Mouse (Mus musculus) heart, adult 2 months (tissue): Measurements from ENCODE around the gene Fnbp1. TPM values are rescaled to one million over a fixed set of nuclear protein-coding genes. Genes with fewer than 3 reads are reported as not detected.

Experiments used
- DNase-seq, 2 experiments: peaks; one replicate each; pipeline ENCODE4 v3.0.0; 2021
- H3K27ac ChIP-seq: fragments of 200-600 bp; 2 replicates; pipeline ENCODE4 v1.8.1; 2022
- H3K27me3 ChIP-seq: fragments of 200-500 bp; 2 replicates; pipeline ENCODE4 v1.6.1; 2012; ENCODE audit warnings: mild to moderate bottlenecking, low read length, inconsistent platforms, mixed read lengths; ENCODE audit not compliant: control insufficient read depth, insufficient read depth
- H3K36me3 ChIP-seq: fragments of 200-500 bp; 2 replicates; pipeline ENCODE4 v1.6.1; 2012; ENCODE audit warnings: low read length, inconsistent platforms; ENCODE audit not compliant: control insufficient read depth, insufficient read depth
- H3K4me1 ChIP-seq: fragments of 200-500 bp; 2 replicates; pipeline ENCODE4 v1.6.1; 2011; ENCODE audit warnings: low read length; ENCODE audit not compliant: control insufficient read depth, insufficient read depth
- H3K4me3 ChIP-seq: fragments of 200-600 bp; 2 replicates; pipeline ENCODE4 v1.8.1; 2022
- H3K79me2 ChIP-seq: fragments of 200-500 bp; replicated peaks from 2 replicates; pipeline ENCODE4 v1.6.1; 2012; ENCODE audit warnings: mild to moderate bottlenecking, inconsistent platforms, low read length, moderate library complexity, mixed read lengths; ENCODE audit not compliant: control insufficient read depth, insufficient read depth
- H3K9ac ChIP-seq: fragments of 200-500 bp; 2 replicates; pipeline ENCODE4 v1.6.1; 2012; ENCODE audit warnings: low read depth, mild to moderate bottlenecking, control low read depth, inconsistent platforms, low read length, mixed read lengths
- CTCF ChIP-seq: fragments of 200-600 bp; IDR thresholded peaks from 2 replicates; pipeline ENCODE4 v1.8.1; 2022; ENCODE audit warnings: antibody characterized with exemption, mild to moderate bottlenecking, moderate library complexity
- EP300 ChIP-seq: fragments of 200-500 bp; IDR thresholded peaks from 2 replicates; pipeline ENCODE4 v1.6.1; 2011; ENCODE audit warnings: low read depth, low read length, control low read depth; ENCODE audit not compliant: insufficient read depth
- POLR2A ChIP-seq: fragments of 200-500 bp; IDR thresholded peaks from 2 replicates; pipeline ENCODE4 v1.6.1; 2011; ENCODE audit warnings: mild to moderate bottlenecking, low read depth, low read length, control low read depth; ENCODE audit not compliant: insufficient read depth
- WGBS: fragments of 180-500 bp; shearing (Covaris S2); methylation state at CpG from one replicate; pipeline ENCODE4 v1.1.7; 2018; 5-methylcytosine and 5-hydroxymethylcytosine counted together
- intact Hi-C: fragments of 180-260 bp; cut with DNase I; formaldehyde crosslinking; loops from one replicate; pipeline ENCODE4 v1.15.1; 2025
- polyA plus RNA-seq: library from polyadenylated mRNA; depleted of rRNA; stranded (reverse); fragments of >200 nt; gene quantifications from 2 replicates; pipeline ENCODE4 v1.2.3, GENCODE M21; 2012
- total RNA-seq, 2 experiments: library from RNA; stranded (reverse); gene quantifications; 2 replicates each; pipeline ENCODE4 v1.2.3; 2021

Gene Fnbp1
- total and polyA plus RNA-seq, 3 experiments: 40.3 to 53.6 (median 49.0) TPM

- DNase-seq: peak in 1 of 2 experiments; percentile 61
- no peak overlapping the region for H3K9ac ChIP-seq
- intact Hi-C loops: no loop called here
- H3K36me3 ChIP-seq: no peaks in the 10 kb centered on the region
- H3K4me1 ChIP-seq: peaks cover 2% of the 10 kb centered on the region; the same call in 1 of the 2 replicates
- 86% methylated on average over 28 of the region's 28 CpGs for WGBS
- no peaks in the 10 kb centered on the region for H3K79me2 ChIP-seq
- no peak overlapping the region for H3K27ac ChIP-seq
- TF ChIP-seq POLR2A: no peak
- no peak for TF ChIP-seq EP300
- TF ChIP-seq CTCF: no peak
- no peak overlapping the region for H3K4me3 ChIP-seq
- H3K27me3 ChIP-seq: no peaks in the 10 kb centered on the region
These were observed 80.7 kb downstream of the Fnbp1 start for GRCm38 (mm10) chr2:31060787-31061730.

DNA sequence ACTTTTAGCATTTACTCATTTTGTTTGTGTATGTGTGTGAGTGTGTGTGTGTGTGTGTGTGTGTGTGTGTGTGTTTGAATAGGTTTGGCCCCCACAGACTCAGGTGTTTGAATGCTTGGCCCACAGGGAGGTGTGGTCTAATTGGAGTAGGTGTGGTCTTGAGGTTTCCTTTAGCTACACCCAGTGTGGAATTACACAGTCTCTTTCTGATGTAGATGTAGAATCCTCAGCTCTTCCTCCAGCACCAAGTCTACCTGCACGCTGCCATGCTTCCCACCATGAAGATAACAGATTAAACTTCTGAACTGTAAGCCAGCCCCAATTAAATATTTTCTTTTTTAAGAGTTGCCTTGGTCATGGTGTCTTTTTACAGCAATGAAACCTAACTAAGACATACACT, 81.5 kb downstream of the Fnbp1 start:
- Histone ChIP-seq H3K36me3 (no peaks in the 10 kb centered on the region), H3K9ac (no peak overlapping the region), H3K27me3 (no peaks in the 10 kb centered on the region), H3K27ac (no peak overlapping the region), H3K79me2 (no peaks in the 10 kb centered on the region), H3K4me1 (peaks cover 2% of the 10 kb centered on the region; the same call in 1 of the 2 replicates), H3K4me3 (no peak overlapping the region)
- intact Hi-C loops: no loop called here
- no peak for DNase-seq
- TF ChIP-seq CTCF: no peak
- no peak for TF ChIP-seq POLR2A
- 96% methylated on average over 1 of the region's 1 CpGs for WGBS

- intact Hi-C loops: no loop called here
- Histone ChIP-seq H3K27me3 (no peaks in the 10 kb centered on the region), H3K79me2 (no peaks in the 10 kb centered on the region), H3K36me3 (no peaks in the 10 kb centered on the region), H3K9ac (no peak overlapping the region), H3K27ac (no peak overlapping the region), H3K4me3 (no peak overlapping the region), H3K4me1 (peaks cover 2% of the 10 kb centered on the region; the same call in 1 of the 2 replicates)
- DNase-seq: no peak
- 93% methylated on average over 4 of the region's 4 CpGs for WGBS
- no peak for TF ChIP-seq EP300
- no peak for TF ChIP-seq POLR2A
- TF ChIP-seq CTCF: no peak
These were observed 83.4 kb downstream of the Fnbp1 start for GRCm38 (mm10) chr2:31058443-31058842.

DNA sequence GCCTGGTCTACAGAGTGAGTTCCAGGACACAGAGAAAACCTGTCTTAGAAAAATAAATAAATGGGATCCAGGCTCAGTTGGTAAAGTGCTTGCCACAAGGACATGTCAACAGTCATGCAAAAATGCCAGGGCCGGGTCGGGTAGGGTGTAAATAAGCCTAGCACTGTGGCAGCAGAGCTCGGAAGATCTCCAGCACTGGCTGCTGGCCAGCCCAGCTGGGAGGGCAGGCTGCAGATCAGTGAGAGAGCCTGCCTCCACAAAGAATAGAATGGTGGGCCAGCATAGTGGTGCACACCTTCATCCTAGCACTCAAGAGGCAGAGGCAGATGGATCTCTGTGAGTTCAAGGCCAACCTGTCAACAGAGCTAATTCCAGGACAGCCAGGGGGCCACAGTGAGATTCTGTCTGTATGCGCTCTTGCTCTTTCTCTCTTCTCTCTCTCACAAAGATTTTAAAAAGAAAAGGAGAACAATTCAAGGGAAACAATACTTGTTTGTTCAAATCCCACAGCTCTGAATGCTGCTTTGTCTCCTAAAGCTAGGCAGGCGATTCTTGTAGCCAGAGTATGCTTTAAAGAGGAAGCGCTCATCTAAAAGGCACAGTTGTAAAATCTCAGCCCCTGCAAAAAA, 84.1 kb downstream of the Fnbp1 start:
- DNase-seq: no peak
- Histone ChIP-seq H3K27me3 (no peaks in the 10 kb centered on the region), H3K4me1 (peaks cover 2% of the 10 kb centered on the region; the same call in 1 of the 2 replicates), H3K36me3 (no peaks in the 10 kb centered on the region), H3K27ac (no peak overlapping the region), H3K79me2 (no peaks in the 10 kb centered on the region), H3K9ac (no peak overlapping the region), H3K4me3 (no peak overlapping the region)
- intact Hi-C loops: no loop called here
- TF ChIP-seq EP300: no peak
- TF ChIP-seq POLR2A: no peak
- no peak for TF ChIP-seq CTCF
- 70% methylated on average over 6 of the region's 6 CpGs for WGBS

GRCm38 (mm10) chr2:31056070-31056469, 85.7 kb downstream of the Fnbp1 start:
- no peaks in the 10 kb centered on the region for H3K79me2 ChIP-seq
- no peak for DNase-seq
- peak; percentile 52 for TF ChIP-seq CTCF
- TF ChIP-seq POLR2A: no peak
- H3K27ac ChIP-seq: no peak overlapping the region
- no peaks in the 10 kb centered on the region for H3K36me3 ChIP-seq
- no peak overlapping the region for H3K4me3 ChIP-seq
- intact Hi-C loops: no loop called here
- no peaks in the 10 kb centered on the region for H3K27me3 ChIP-seq
- H3K9ac ChIP-seq: no peak overlapping the region
- no peaks in the 10 kb centered on the region; the same call in 1 of the 2 replicates for H3K4me1 ChIP-seq
- WGBS: 95% methylated on average over 3 of the region's 3 CpGs
